Mouse (Mus musculus) testis, adult 2 months (tissue): Measurements from ENCODE around the gene Lingo3. TPM values are rescaled to one million over a fixed set of nuclear protein-coding genes. Genes with fewer than 3 reads are reported as not detected.

ENCODE experiments used
- H3K27ac ChIP-seq: fragments of 200-500 bp; 2 replicates; pipeline ENCODE4 v1.5.1; 2012; ENCODE audit warnings: low read depth, low read length; ENCODE audit not compliant: control insufficient read depth, insufficient read depth
- H3K27me3 ChIP-seq: fragments of 200-500 bp; 2 replicates; pipeline ENCODE4 v1.6.1; 2012; ENCODE audit warnings: mild to moderate bottlenecking, low read length, moderate library complexity; ENCODE audit not compliant: control insufficient read depth, insufficient read depth
- H3K36me3 ChIP-seq: fragments of 200-500 bp; 2 replicates; pipeline ENCODE4 v1.6.1; 2012; ENCODE audit warnings: mild to moderate bottlenecking, low read length; ENCODE audit not compliant: control insufficient read depth, insufficient read depth
- H3K4me1 ChIP-seq: fragments of 200-500 bp; 2 replicates; pipeline ENCODE4 v1.6.1; 2012; ENCODE audit warnings: low read length; ENCODE audit not compliant: control insufficient read depth, insufficient read depth
- H3K4me3 ChIP-seq: fragments of 200-500 bp; 2 replicates; pipeline ENCODE4 v1.5.1; 2012; ENCODE audit warnings: low read depth, mild to moderate bottlenecking, low read length, moderate library complexity, mixed read lengths; ENCODE audit not compliant: control insufficient read depth
- CTCF ChIP-seq: fragments of 200-500 bp; IDR thresholded peaks from 2 replicates; pipeline ENCODE4 v1.5.1; 2012; ENCODE audit warnings: low read depth, mild to moderate bottlenecking, inconsistent platforms, low read length, moderate library complexity; ENCODE audit not compliant: control insufficient read depth, insufficient read depth, insufficient replicate concordance
- POLR2A ChIP-seq: fragments of 200-500 bp; IDR thresholded peaks from 2 replicates; pipeline ENCODE4 v1.6.1; 2012; ENCODE audit warnings: low read depth, mild to moderate bottlenecking, inconsistent platforms, low read length, moderate library complexity; ENCODE audit not compliant: control insufficient read depth
- polyA plus RNA-seq: library from polyadenylated mRNA; depleted of rRNA; stranded (reverse); fragments of >200 nt; gene quantifications from 2 replicates; pipeline ENCODE4 v1.2.3, GENCODE M21; 2012

The Lingo3 gene
- polyA plus RNA-seq, 1 experiment, result 0.16 TPM

DNA sequence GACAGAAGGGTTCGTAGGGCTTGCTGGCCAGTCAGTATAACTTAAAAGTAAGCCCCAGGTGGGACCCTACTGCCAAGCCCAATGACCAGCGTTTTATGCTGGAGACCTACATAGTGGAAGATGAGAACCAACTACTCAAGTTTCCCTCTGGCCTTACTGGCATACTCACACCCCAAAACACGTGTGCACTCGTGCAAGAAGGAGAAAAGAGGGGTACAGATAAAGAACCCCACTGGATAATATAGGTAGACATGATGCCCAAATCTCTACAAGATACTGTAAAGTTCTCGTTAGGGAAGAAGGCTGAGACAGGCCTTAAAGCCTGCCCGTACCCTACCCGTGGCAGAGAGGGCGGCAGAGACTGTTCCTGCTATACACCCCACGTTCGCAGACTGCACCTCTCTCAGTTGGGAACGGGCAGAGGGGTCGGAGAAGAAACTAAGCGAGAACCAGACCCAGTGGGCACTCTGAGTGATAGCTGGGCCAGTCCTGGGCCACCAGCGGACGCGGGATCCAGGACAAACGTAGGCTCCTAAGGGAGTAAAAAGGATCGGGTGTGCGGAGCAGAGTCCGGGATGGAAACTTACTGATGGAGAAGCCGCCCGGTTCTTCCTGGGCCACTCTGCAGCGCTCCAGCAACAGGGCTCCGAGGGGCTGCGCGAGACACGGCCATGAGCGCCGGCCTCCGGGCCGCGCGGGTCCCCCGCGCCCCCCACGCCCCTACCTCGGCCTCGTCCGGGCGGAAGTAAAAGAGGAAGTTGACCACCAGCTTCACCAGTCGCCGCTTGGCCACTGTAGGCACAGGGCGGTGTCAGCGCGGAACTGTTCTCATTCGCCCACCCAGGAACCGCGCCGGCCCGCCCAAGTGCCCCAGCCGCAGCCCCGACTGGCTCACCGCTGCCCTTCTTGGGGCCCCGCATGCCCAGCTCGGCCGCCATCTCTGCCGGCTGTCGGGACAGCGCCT lies 46.4 kb downstream of the Lingo3 start:
- Histone ChIP-seq H3K36me3 (no peaks in the 10 kb centered on the region; the same call in 1 of the 2 replicates), H3K27me3 (no peaks in the 10 kb centered on the region), H3K4me3 (peak overlapping the region; percentile 95), H3K4me1 (peaks cover 11% of the 10 kb centered on the region), H3K27ac (peak overlapping the region; percentile 98)
- TF ChIP-seq CTCF, result no peak
- no peak; the same call in 1 of the 2 replicates for TF ChIP-seq POLR2A

DNA sequence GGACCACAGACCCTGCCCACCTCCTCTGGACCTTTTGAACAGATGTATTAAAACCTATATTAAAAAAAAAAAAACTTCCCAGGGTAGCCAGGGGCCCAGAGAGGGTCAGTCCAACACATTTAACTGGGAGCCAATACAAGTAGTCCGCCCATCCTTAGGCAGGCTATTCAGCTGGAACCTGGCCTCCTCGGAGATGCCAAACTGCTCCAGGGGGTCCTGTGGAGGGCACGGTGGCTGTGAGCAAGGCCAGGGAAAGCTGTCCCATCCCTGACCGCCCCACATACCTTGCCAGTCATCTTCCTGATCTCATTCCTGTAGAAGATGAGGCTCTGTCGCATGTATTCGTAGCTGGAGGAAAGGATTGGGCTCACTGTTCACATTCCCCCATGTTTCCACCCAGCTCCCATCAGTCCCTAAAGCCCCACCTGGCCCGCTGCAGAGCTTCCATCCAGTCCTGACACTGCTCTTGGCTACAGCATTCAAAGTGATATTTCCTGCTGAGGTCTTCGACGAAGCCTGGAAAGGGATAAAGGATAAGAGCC lies 47.5 kb downstream of the Lingo3 start:
- Histone ChIP-seq H3K27me3 (no peaks in the 10 kb centered on the region), H3K36me3 (no peaks in the 10 kb centered on the region; the same call in 1 of the 2 replicates), H3K4me1 (peaks cover 11% of the 10 kb centered on the region), H3K4me3 (no peak overlapping the region), H3K27ac (no peak overlapping the region)
- TF ChIP-seq POLR2A, result no peak
- no peak for TF ChIP-seq CTCF

DNA sequence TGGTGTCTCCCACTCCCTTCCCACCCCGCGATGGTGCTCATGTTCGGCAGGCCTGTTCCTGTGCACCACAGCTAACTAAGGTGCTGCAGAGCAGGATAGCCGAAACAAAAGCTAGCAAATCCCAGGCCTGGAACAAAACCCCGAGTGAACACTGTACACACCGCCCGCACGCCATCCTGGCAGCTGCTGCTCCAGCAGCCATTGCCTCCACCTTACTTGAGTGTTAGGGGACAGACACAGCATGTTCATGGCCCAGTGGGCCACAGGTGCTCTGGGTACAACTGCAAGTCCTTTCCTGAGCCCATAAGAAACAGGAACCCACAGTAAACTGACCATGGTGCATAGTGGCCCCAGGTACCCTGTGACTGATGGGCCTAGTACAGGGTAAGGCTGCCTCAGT lies 49.1 kb downstream of the Lingo3 start:
- Histone ChIP-seq H3K36me3 (no peaks in the 10 kb centered on the region; the same call in 1 of the 2 replicates), H3K27ac (no peak overlapping the region), H3K4me3 (no peak overlapping the region), H3K4me1 (peaks cover 11% of the 10 kb centered on the region), H3K27me3 (no peaks in the 10 kb centered on the region)
- no peak for TF ChIP-seq POLR2A
- no peak for TF ChIP-seq CTCF

DNA sequence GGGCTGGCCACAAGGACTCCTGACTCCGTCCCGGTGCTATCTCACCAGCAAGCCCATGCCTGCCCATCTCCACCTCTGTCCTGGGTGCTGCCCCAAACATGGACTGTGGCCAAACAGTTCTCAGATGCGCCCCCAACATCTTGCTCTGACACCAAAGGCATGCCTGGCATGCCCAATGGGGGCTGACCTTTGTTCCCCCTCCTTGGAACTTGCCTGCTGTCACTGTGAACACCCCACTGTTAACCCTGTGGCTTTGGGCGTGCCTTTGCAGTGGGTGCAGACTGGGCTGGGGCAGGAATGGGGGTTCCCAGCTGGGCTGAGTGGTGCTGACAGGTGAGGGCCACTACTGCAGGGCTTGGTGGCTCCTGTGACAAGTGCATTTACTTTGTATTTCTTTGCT lies 50.0 kb downstream of the Lingo3 start:
- H3K4me3 ChIP-seq, result no peak overlapping the region
- H3K36me3 ChIP-seq, result no peaks in the 10 kb centered on the region; the same call in 1 of the 2 replicates
- TF ChIP-seq POLR2A, result peak; percentile 8; the same call in 1 of the 2 replicates
- TF ChIP-seq CTCF, result no peak

DNA sequence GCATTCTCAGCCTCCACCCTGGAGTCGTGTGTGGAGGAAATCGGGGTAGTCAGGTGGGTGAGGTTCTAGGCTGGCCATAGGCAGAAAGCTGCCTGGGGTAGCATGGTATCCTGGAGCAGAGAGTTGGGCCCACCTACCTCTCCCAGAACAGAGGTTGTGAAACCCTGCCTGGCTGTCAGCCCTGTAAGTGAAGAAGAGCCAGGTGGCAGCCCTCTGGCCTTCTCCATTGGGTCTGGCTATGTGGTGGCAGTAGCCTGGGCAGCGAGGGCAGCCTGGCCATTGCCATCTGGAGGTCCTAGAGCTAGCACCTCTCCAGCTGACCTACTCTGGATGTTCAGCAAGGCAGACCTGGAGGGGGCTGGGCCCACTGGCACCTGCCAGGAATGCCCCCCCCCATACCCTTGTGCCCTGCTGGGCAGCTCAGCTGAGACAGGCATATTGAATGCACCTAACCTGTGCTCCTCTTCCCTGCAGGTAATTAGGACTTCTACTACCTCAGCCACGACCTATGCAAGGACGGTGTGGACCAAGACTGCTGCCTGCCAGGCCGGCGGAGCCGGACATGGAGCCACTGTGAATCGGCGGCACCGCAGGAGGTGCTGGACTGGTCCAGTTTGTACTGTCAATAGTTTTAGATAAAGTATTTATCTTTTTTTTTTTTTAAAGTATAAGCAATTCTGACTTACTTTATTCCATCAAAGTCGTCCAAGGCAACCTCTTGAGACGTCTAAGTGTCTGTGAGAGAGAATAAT lies 50.6 kb downstream of the Lingo3 start:
- Histone ChIP-seq H3K36me3 (no peaks in the 10 kb centered on the region; the same call in 1 of the 2 replicates), H3K27me3 (no peaks in the 10 kb centered on the region), H3K27ac (no peak overlapping the region), H3K4me1 (peaks cover 3% of the 10 kb centered on the region), H3K4me3 (no peak overlapping the region)
- no peak for TF ChIP-seq POLR2A
- no peak for TF ChIP-seq CTCF

More for the DNA sequence above, 50.0 kb downstream of the Lingo3 start:
- Histone ChIP-seq H3K27me3 (no peaks in the 10 kb centered on the region), H3K27ac (no peak overlapping the region), H3K4me1 (peaks cover 3% of the 10 kb centered on the region)

DNA sequence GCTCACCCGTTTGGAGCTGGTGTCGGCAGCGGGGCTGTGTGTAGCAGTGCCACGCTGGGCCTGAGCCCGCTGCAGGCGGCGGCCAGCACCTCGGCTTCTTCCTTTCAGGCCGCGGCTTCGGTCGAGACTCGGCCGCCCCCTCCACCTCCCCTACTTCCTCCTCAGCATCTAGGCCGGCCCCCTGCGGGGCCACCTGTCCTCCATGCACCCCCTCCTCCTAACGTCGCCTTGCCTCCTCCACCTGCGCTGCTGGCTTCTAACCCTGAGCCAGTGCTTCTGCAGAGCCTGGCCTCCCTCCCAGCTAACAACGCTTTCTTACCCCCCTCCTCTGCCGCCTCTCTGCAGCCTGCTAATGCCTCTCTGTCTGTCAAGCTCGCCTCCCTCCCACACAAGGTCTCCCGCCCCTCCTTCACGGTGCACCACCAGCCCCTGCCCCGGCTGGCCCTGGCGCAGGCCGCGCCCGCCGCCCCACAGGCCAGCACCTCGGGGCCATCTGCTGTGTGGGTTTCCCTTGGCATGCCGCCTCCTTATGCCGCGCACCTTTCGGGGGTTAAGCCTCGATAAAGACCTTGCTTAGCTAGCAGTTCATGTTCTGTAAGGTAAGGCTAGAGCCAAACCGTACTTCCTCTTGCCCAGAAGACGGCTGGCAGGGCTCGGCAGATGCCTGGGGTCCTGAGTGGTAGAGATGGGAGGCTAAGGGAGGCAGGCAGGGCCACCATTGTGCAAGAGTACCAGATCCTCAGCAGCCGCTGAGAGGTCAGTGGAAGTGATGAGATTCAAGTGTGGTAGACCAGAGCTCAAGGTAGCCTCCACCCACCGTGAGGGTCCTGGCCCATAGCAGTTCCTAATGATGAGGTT lies 51.4 kb downstream of the Lingo3 start:
- Histone ChIP-seq H3K4me3 (no peak overlapping the region), H3K27ac (no peak overlapping the region), H3K4me1 (peaks cover 1% of the 10 kb centered on the region), H3K27me3 (no peaks in the 10 kb centered on the region), H3K36me3 (no peaks in the 10 kb centered on the region; the same call in 1 of the 2 replicates)
- TF ChIP-seq CTCF, result no peak
- TF ChIP-seq POLR2A, result no peak
